Mouse (Mus musculus) liver, embryonic 15.5 days (tissue): Measurements from ENCODE around the gene Pcnt. TPM values are rescaled to one million over a fixed set of nuclear protein-coding genes. Genes with fewer than 3 reads are reported as not detected.

Experiments
- ATAC-seq: fragments of 200-750 bp; cut with Nextera tagmentation; 2 replicates; pipeline ENCODE4 v1.8.0; 2017; ENCODE audit warnings: moderate number of reproducible peaks, mild to moderate bottlenecking, moderate library complexity; ENCODE audit not compliant: insufficient read depth
- H3K27ac ChIP-seq: fragments of 300-500 bp; sonication (generic); replicated peaks from 2 replicates; pipeline ENCODE4 v1.5.1; 2015; ENCODE audit warnings: mild to moderate bottlenecking, inconsistent platforms
- H3K27me3 ChIP-seq: fragments of 300-500 bp; sonication (generic); 2 replicates; pipeline ENCODE4 v1.6.1; 2015; ENCODE audit warnings: mild to moderate bottlenecking, inconsistent platforms
- H3K36me3 ChIP-seq: fragments of 300-500 bp; sonication (generic); replicated peaks from 2 replicates; pipeline ENCODE4 v1.6.1; 2015; ENCODE audit warnings: moderate library complexity, mild to moderate bottlenecking, inconsistent platforms
- H3K4me1 ChIP-seq: fragments of 300-500 bp; sonication (generic); replicated peaks from 2 replicates; pipeline ENCODE4 v1.6.1; 2015; ENCODE audit warnings: inconsistent platforms
- H3K4me2 ChIP-seq: fragments of 300-500 bp; sonication (generic); 2 replicates; pipeline ENCODE4 v1.6.1; 2015; ENCODE audit warnings: moderate library complexity, mild to moderate bottlenecking, inconsistent platforms
- H3K4me3 ChIP-seq: fragments of 300-500 bp; sonication (generic); replicated peaks from 2 replicates; pipeline ENCODE4 v1.5.1; 2015; ENCODE audit warnings: mild to moderate bottlenecking, inconsistent platforms
- H3K9ac ChIP-seq: fragments of 300-500 bp; sonication (generic); 2 replicates; pipeline ENCODE4 v1.6.1; 2015; ENCODE audit warnings: moderate library complexity, mild to moderate bottlenecking, inconsistent platforms
- H3K9me3 ChIP-seq: fragments of 300-500 bp; sonication (generic); replicated peaks from 2 replicates; pipeline ENCODE4 v1.6.1; 2016; ENCODE audit warnings: inconsistent platforms
- WGBS: fragments of 180-500 bp; shearing (Covaris S2); methylation state at CpG from one replicate; pipeline ENCODE4 v1.1.7; 2015; ENCODE audit warnings: mixed read lengths; ENCODE audit not compliant: insufficient replicate concordance; 5-methylcytosine and 5-hydroxymethylcytosine counted together
- polyA plus RNA-seq: library from polyadenylated mRNA; unstranded; fragments of >200 nt; fragmentation: Nextera tagmentation; extraction: Ambion mirVana; gene quantifications from 2 replicates; pipeline ENCODE4 v1.2.1, GENCODE M21; 2015

Pcnt gene
- polyA plus RNA-seq, 1 experiment from 2014 or later, result 8.0 TPM

DNA sequence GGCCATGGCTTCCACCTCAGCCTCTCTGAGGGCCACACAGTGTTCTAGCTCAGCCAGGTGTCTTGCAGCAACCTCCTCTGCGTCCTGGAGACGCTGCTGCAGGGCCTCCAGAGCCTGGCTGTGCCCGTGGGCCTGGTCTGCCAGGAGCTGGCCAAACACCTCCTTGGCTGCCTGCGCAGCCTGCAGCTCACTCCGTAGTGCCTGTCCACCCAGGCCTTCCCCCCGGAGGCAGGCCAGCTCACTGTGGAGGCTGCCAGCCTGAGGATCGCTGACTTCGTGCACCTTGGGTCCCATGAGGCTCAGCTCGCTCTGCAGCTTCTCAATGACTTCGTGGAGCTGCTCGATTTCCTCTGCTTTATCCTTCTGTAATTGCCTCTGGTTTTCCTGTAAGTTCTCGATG lies 50.0 kb downstream of the Pcnt start:
- H3K27me3 ChIP-seq, result no peaks in the 10 kb centered on the region
- no peak overlapping the region for H3K4me3 ChIP-seq
- no peak overlapping the region for H3K4me2 ChIP-seq
- 94% methylated on average over 12 of the region's 12 CpGs for WGBS
- no peak overlapping the region for H3K27ac ChIP-seq
- no peak overlapping the region for H3K9ac ChIP-seq
- peaks cover 88% of the 10 kb centered on the region for H3K36me3 ChIP-seq
- H3K9me3 ChIP-seq, result no peaks in the 10 kb centered on the region
- no peaks in the 10 kb centered on the region for H3K4me1 ChIP-seq
- no peak for ATAC-seq

DNA sequence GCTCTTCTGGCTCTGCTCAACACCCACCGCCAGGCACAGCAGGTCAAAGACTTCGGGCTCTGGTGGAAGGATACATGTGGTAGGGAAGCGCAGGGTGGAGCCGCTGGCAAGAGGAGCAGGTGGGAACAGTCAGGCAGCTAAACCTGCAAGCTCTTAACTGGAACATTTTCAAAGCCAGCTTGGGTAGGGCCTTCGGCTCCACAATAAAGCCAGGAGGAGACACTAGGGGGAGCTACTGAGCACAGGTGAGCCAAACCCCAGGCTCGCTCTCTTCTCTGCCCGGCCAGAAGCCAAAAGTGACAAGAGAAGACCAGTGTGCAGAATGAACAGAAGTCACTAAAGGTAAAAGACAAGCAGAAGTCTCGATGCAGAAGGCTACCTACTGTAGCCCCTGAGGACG lies 50.8 kb downstream of the Pcnt start:
- ATAC-seq, result no peak
- H3K36me3 ChIP-seq, result peaks cover 86% of the 10 kb centered on the region
- H3K4me1 ChIP-seq, result no peaks in the 10 kb centered on the region
- H3K4me2 ChIP-seq, result no peak overlapping the region
- H3K27me3 ChIP-seq, result no peaks in the 10 kb centered on the region
- no peak overlapping the region for H3K9ac ChIP-seq
- no peak overlapping the region for H3K27ac ChIP-seq
- 89% methylated on average over 9 of the region's 9 CpGs for WGBS
- H3K4me3 ChIP-seq, result no peak overlapping the region
- H3K9me3 ChIP-seq, result no peaks in the 10 kb centered on the region

- Histone ChIP-seq H3K27me3 (no peaks in the 10 kb centered on the region), H3K9me3 (no peaks in the 10 kb centered on the region), H3K4me1 (no peaks in the 10 kb centered on the region), H3K36me3 (peaks cover 87% of the 10 kb centered on the region), H3K9ac (no peak overlapping the region), H3K4me3 (no peak overlapping the region), H3K27ac (no peak overlapping the region), H3K4me2 (no peak overlapping the region)
- no peak for ATAC-seq
- WGBS, result 89% methylated on average over 9 of the region's 9 CpGs
Observed at GRCm38 (mm10) chr10:76391166-76391565, 51.4 kb downstream of the Pcnt start.

- Histone ChIP-seq H3K27me3 (no peaks in the 10 kb centered on the region), H3K4me2 (no peak overlapping the region), H3K4me1 (no peaks in the 10 kb centered on the region), H3K27ac (no peak overlapping the region), H3K4me3 (no peak overlapping the region), H3K36me3 (peaks cover 95% of the 10 kb centered on the region), H3K9ac (no peak overlapping the region), H3K9me3 (no peaks in the 10 kb centered on the region)
- no peak for ATAC-seq
- 91% methylated on average over 18 of the region's 18 CpGs for WGBS
Observed at GRCm38 (mm10) chr10:76374981-76375380, 67.6 kb downstream of the Pcnt start.

- Histone ChIP-seq H3K4me3 (no peak overlapping the region), H3K36me3 (peaks cover 95% of the 10 kb centered on the region), H3K4me2 (no peak overlapping the region), H3K27me3 (no peaks in the 10 kb centered on the region), H3K9ac (no peak overlapping the region), H3K9me3 (no peaks in the 10 kb centered on the region), H3K27ac (no peak overlapping the region), H3K4me1 (no peaks in the 10 kb centered on the region)
- WGBS, result 64% methylated on average over 3 of the region's 3 CpGs
- no peak for ATAC-seq
Observed at GRCm38 (mm10) chr10:76371736-76372135, 70.8 kb downstream of the Pcnt start.

- Histone ChIP-seq H3K27ac (no peak overlapping the region), H3K4me3 (no peak overlapping the region), H3K9ac (no peak overlapping the region), H3K27me3 (no peaks in the 10 kb centered on the region), H3K9me3 (no peaks in the 10 kb centered on the region), H3K4me2 (no peak overlapping the region), H3K36me3 (peaks cover 88% of the 10 kb centered on the region), H3K4me1 (no peaks in the 10 kb centered on the region)
- ATAC-seq, result no peak
- 89% methylated on average over 13 of the region's 13 CpGs for WGBS
Observed at GRCm38 (mm10) chr10:76368766-76369165, 73.8 kb downstream of the Pcnt start.

DNA sequence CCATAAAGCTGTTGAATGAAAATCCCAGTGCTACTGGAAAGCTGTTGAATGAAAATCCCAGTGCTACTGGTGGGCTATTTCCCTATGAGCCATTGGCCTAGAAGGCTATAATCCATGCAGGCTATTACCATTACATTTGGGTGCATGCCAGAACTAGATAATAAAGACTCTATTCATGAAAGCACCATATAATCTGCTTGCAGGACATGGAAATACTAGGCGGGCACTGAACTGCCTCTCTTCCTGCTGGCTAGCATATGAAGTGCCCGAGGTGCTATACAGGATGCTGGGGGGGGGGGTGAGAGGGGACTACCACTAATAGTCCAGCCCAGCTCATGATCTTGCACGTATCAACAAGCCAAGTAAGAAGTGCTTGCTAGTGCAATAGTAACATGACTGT lies 79.4 kb downstream of the Pcnt start:
- Histone ChIP-seq H3K27me3 (no peaks in the 10 kb centered on the region), H3K9me3 (no peaks in the 10 kb centered on the region), H3K4me1 (no peaks in the 10 kb centered on the region), H3K9ac (no peak overlapping the region), H3K4me2 (no peak overlapping the region), H3K36me3 (peaks cover 47% of the 10 kb centered on the region), H3K27ac (no peak overlapping the region), H3K4me3 (no peak overlapping the region)
- ATAC-seq, result no peak
- 65% methylated on average over 3 of the region's 3 CpGs for WGBS

DNA sequence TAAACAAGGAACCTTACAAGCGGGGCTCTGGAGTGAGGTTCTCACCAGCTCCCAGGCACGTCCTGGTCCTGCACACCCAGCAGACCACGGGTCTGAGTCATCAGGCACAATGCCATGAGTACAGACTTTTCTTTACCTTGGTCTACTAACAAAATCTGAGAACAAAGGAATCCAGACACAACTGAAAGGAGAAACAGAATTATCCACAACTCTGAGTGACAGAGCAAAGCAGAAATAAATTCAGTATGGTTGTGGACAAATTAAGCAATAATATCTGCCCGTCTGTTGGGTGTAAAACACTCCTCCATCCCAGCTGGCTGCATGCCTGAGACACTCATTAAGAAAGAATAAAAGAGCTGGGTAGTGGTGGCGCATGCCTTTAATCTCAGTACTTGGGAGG lies 84.1 kb downstream of the Pcnt start:
- WGBS, result 76% methylated on average over 5 of the region's 5 CpGs
- H3K27ac ChIP-seq, result no peak overlapping the region
- H3K4me3 ChIP-seq, result no peak overlapping the region
- ATAC-seq, result no peak
- H3K4me2 ChIP-seq, result no peak overlapping the region
- no peaks in the 10 kb centered on the region for H3K27me3 ChIP-seq
- no peaks in the 10 kb centered on the region for H3K4me1 ChIP-seq
- no peaks in the 10 kb centered on the region for H3K9me3 ChIP-seq
- peaks cover 54% of the 10 kb centered on the region for H3K36me3 ChIP-seq
- no peak overlapping the region for H3K9ac ChIP-seq

- Histone ChIP-seq H3K4me2 (no peak overlapping the region), H3K27ac (no peak overlapping the region), H3K36me3 (peaks cover 60% of the 10 kb centered on the region), H3K4me3 (no peak overlapping the region), H3K4me1 (no peaks in the 10 kb centered on the region), H3K9me3 (no peaks in the 10 kb centered on the region), H3K27me3 (no peaks in the 10 kb centered on the region), H3K9ac (no peak overlapping the region)
- ATAC-seq, result no peak
- WGBS, result 81% methylated on average over 8 of the region's 8 CpGs
Observed at GRCm38 (mm10) chr10:76357286-76357875, 85.2 kb downstream of the Pcnt start.

- WGBS, result 60% methylated on average over 12 of the region's 12 CpGs
- Histone ChIP-seq H3K27me3 (no peaks in the 10 kb centered on the region), H3K36me3 (peaks cover 80% of the 10 kb centered on the region), H3K4me2 (no peak overlapping the region), H3K4me3 (no peak overlapping the region), H3K9me3 (no peaks in the 10 kb centered on the region), H3K4me1 (no peaks in the 10 kb centered on the region), H3K9ac (no peak overlapping the region), H3K27ac (no peak overlapping the region)
- no peak for ATAC-seq
Observed at GRCm38 (mm10) chr10:76354974-76355373, 87.6 kb downstream of the Pcnt start.

- Histone ChIP-seq H3K9me3 (no peaks in the 10 kb centered on the region), H3K4me1 (no peaks in the 10 kb centered on the region), H3K36me3 (peaks cover 83% of the 10 kb centered on the region), H3K4me3 (no peak overlapping the region), H3K4me2 (no peak overlapping the region), H3K9ac (no peak overlapping the region), H3K27me3 (no peaks in the 10 kb centered on the region), H3K27ac (no peak overlapping the region)
- no peak for ATAC-seq
- 92% methylated on average over 12 of the region's 12 CpGs for WGBS
Observed at GRCm38 (mm10) chr10:76353986-76354385, 88.6 kb downstream of the Pcnt start.

DNA sequence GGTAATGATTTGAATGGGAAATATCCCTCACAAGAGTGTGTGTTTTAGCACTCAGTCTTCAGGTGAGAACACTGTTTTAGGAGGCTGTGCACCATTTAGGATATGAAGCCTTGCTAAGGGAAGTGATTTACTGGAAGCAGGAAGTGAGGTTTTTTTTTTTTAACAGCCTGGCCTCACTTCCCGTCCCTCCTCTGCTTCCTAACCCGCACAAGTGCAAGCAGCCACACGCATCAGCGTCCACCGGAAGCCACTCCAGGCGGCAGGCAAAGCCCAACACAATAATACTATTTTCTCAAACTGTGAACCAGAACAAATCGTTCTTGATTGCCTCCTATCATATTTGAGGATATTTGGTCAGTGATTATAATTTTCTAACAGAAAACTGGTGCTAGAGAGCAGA lies 90.6 kb downstream of the Pcnt start:
- no peak overlapping the region for H3K4me3 ChIP-seq
- no peaks in the 10 kb centered on the region for H3K4me1 ChIP-seq
- no peaks in the 10 kb centered on the region for H3K27me3 ChIP-seq
- 54% methylated on average over 7 of the region's 7 CpGs for WGBS
- no peak for ATAC-seq
- H3K36me3 ChIP-seq, result peaks cover 70% of the 10 kb centered on the region
- H3K9ac ChIP-seq, result no peak overlapping the region
- no peaks in the 10 kb centered on the region for H3K9me3 ChIP-seq
- no peak overlapping the region for H3K4me2 ChIP-seq
- H3K27ac ChIP-seq, result no peak overlapping the region
